Comparison of ENCODE assay signal across 22 mouse cellular contexts in the genomic region with DNA sequence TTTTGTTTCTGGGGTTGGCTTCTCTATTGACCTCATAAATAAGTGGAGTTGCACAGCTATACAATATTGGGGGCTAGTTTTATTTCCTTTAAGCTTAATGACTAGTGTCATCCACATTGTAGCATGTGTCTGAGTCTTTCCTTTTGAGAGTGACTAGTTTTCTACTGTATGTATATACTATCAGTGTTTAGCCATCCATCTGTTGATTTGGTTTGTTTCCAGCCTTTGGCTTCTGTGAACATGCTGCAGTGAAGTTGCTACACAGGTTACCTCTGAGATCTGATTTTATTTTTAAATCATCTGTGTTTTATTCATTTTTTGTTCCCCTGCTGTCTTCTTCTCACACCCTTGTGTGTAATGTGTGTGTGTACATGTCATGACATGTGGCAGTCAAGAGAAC. TPM values are rescaled to one million over a fixed set of nuclear protein-coding genes. Genes with fewer than 3 reads are reported as not detected.
DNase-seq lines count a peak whose midpoint lies in the region; ATAC-seq and TF ChIP-seq lines count a peak whose summit lies in the region.
"Had no signal": no experiment of that assay in that cellular context is flagged by ENCODE, and none has a peak within 500 bp of the region (broad histone marks: within the 10 kb centered on the region; RNA-seq: fewer than 3 reads in every experiment).

No protein-coding gene starts in this region.

- intact Hi-C loops in heart, adult 2 months (cut with DNase I) = no loop called here

- TF ChIP-seq POLR2A in heart, adult 2 months (IDR thresholded peaks at IDR 0.05; ENCODE audit: insufficient read depth, low read depth, low read length) = no peak

- no peak for TF ChIP-seq EP300 in heart, adult 2 months (IDR thresholded peaks at IDR 0.05; ENCODE audit: insufficient read depth, low read depth, low read length)

- no peak overlapping the region for H3K9ac ChIP-seq in heart, adult 2 months (ENCODE audit: low read depth, low read length)
- no peak overlapping the region for H3K9ac ChIP-seq in heart, embryonic 13.5 days
- H3K9ac ChIP-seq: embryonic facial prominence, embryonic 12.5 days; forebrain, embryonic 13.5 days had no signal

- ATAC-seq in cerebellum, adult (ENCODE audit: insufficient number of reproducible peaks, low FRiP score, low TSS enrichment) = no peak
- no peak for ATAC-seq in heart, embryonic 13.5 days (ENCODE audit: extremely low read depth, insufficient number of reproducible peaks, low FRiP score, low TSS enrichment)
- ATAC-seq: activated CD4-positive, CD25-positive, alpha-beta regulatory T cell, adult 4 months; CD4-positive, CD25-positive, alpha-beta regulatory T cell, adult 4 months; forebrain, embryonic 13.5 days; forebrain, embryonic 16.5 days; Patski had no signal

- DNase-seq in cerebellum, adult 9-10 months = peak; percentile 59
- DNase-seq in heart, adult 2 months = no peak
- no peak for DNase-seq in heart, adult 11 months
- no peak for DNase-seq in heart, postnatal 4 days
- peak; percentile 71 for DNase-seq in brain, adult 2 months (ENCODE audit: low read depth, low spot score)
- DNase-seq: adrenal gland, adult 8-10 months; adrenal gland, postnatal 14 days; adrenal gland, postnatal 36 days; B cell, adult 2 months; cerebellum, adult 11-12 months; cerebellum, postnatal 36 days; embryo, embryonic 11 days had no signal

- peaks cover 7% of the 10 kb centered on the region for H3K4me1 ChIP-seq in heart, adult 2 months (ENCODE audit: control insufficient read depth, insufficient read depth, low read length)
- peaks cover 60% of the 10 kb centered on the region for H3K4me1 ChIP-seq in heart, embryonic 13.5 days
- H3K4me1 ChIP-seq: embryonic facial prominence, embryonic 12.5 days; forebrain, embryonic 13.5 days had no signal

- H3K36me3 ChIP-seq in heart, adult 2 months (ENCODE audit: control insufficient read depth, insufficient read depth, low read length) = peaks cover 9% of the 10 kb centered on the region
- no peaks in the 10 kb centered on the region for H3K36me3 ChIP-seq in heart, embryonic 13.5 days
- H3K36me3 ChIP-seq: embryonic facial prominence, embryonic 12.5 days had no signal

- H3K4me3 ChIP-seq in heart, adult 2 months = no peak overlapping the region
- H3K4me3 ChIP-seq in heart, embryonic 13.5 days = no peak overlapping the region
- H3K4me3 ChIP-seq: embryonic facial prominence, embryonic 12.5 days; forebrain, embryonic 13.5 days had no signal

- H3K79me2 ChIP-seq in heart, adult 2 months (replicated peaks; ENCODE audit: control insufficient read depth, insufficient read depth, low read length) = no peaks in the 10 kb centered on the region; the same call in 1 of the 2 replicates

- peak overlapping the region; percentile 17; the same call in 1 of the 2 replicates for H3K27ac ChIP-seq in heart, adult 2 months
- peak overlapping the region; percentile 49; the same call in 1 of the 2 replicates for H3K27ac ChIP-seq in heart, embryonic 13.5 days (replicated peaks)
- H3K27ac ChIP-seq: embryonic facial prominence, embryonic 12.5 days; forebrain, embryonic 13.5 days had no signal

- no peaks in the 10 kb centered on the region for H3K9me3 ChIP-seq in heart, embryonic 13.5 days
- H3K9me3 ChIP-seq: embryonic facial prominence, embryonic 12.5 days; forebrain, embryonic 13.5 days; G1E had no signal

- no peak for TF ChIP-seq CTCF in heart, adult 2 months (IDR thresholded peaks at IDR 0.05)

- H3K4me2 ChIP-seq in heart, embryonic 13.5 days = no peak overlapping the region
- H3K4me2 ChIP-seq: embryonic facial prominence, embryonic 12.5 days; forebrain, embryonic 13.5 days had no signal

- H3K27me3 ChIP-seq in heart, adult 2 months (ENCODE audit: control insufficient read depth, insufficient read depth, low read length) = no peaks in the 10 kb centered on the region
- H3K27me3 ChIP-seq in heart, embryonic 13.5 days (replicated peaks) = no peaks in the 10 kb centered on the region
- H3K27me3 ChIP-seq: CH12.LX; embryonic facial prominence, embryonic 12.5 days; forebrain, embryonic 13.5 days had no signal

RNA-seq across cellular contexts. Expression of gene Tbl1x, which starts 40.5 kb away (rescaled TPM):
- total RNA-seq in heart, adult 2 months (2021) = 10 to 100 TPM; 30.7 to 32.5 TPM
- 14.7 and 25.8 TPM in 2 replicates for polyA plus RNA-seq in heart, adult 2 months (2012; rRNA removed)
- 51.8 and 55.3 TPM in 2 replicates for polyA plus RNA-seq in heart, embryonic 13.5 days (2015; fragmentation: Nextera tagmentation; extraction: Ambion mirVana)
- total RNA-seq in heart, postnatal 4 days (2021) = 10 to 100 TPM; 75.2 to 75.9 TPM

Comparison
In these comparisons a context has a peak if more than half of its experiments do, and no peak if none do; other contexts are left out.
1. DNase-seq: peak in cerebellum, adult 9-10 months (single experiment) and brain, adult 2 months (single experiment); none in heart, adult 2 months (0 of 2), heart, adult 11 months (single experiment) and heart, postnatal 4 days (single experiment).